Mouse (Mus musculus) kidney, postnatal 25 days (tissue): Measurements from ENCODE around the gene Alk.

Source experiments
- DNase-seq, 2 experiments: peaks; one replicate each; pipeline ENCODE4 v3.0.0; 2021; ENCODE audit warnings: mixed read lengths in 2 of 2

Gene Alk

GRCm38 (mm10) chr17:72009836-72010235, 594.6 kb downstream of the Alk start:
- no peak for DNase-seq

GRCm38 (mm10) chr17:72008389-72008788, 596.0 kb downstream of the Alk start:
- DNase-seq: no peak

- no peak for DNase-seq
Measured at GRCm38 (mm10) chr17:72005365-72005764, 599.1 kb downstream of the Alk start.

GRCm38 (mm10) chr17:71999527-72000482, 604.6 kb downstream of the Alk start:
- DNase-seq: no peak

- no peak for DNase-seq
Measured at GRCm38 (mm10) chr17:71997680-71998079, 606.7 kb downstream of the Alk start.

GRCm38 (mm10) chr17:71995539-71995938, 608.9 kb downstream of the Alk start:
- DNase-seq: peak in 1 of 2 experiments; percentile 61

- no peak for DNase-seq
Measured at GRCm38 (mm10) chr17:71994144-71994543, 610.3 kb downstream of the Alk start.

- no peak for DNase-seq
Measured at GRCm38 (mm10) chr17:71993011-71993410, 611.4 kb downstream of the Alk start.

- DNase-seq: no peak
Measured at GRCm38 (mm10) chr17:71991260-71991659, 613.2 kb downstream of the Alk start.

GRCm38 (mm10) chr17:71990176-71990720, 614.2 kb downstream of the Alk start:
- no peak for DNase-seq

- no peak for DNase-seq
Measured at GRCm38 (mm10) chr17:71988736-71989569, 615.5 kb downstream of the Alk start.

GRCm38 (mm10) chr17:71986998-71987397, 617.4 kb downstream of the Alk start:
- no peak for DNase-seq

GRCm38 (mm10) chr17:71986456-71986855, 618.0 kb downstream of the Alk start:
- DNase-seq: peak; percentile 59 to 75

- no peak for DNase-seq
Measured at GRCm38 (mm10) chr17:71981177-71981576, 623.2 kb downstream of the Alk start.

GRCm38 (mm10) chr17:71980518-71981145, 623.8 kb downstream of the Alk start:
- DNase-seq: no peak

GRCm38 (mm10) chr17:71979137-71979536, 625.3 kb downstream of the Alk start:
- no peak for DNase-seq

GRCm38 (mm10) chr17:71976661-71977060, 627.8 kb downstream of the Alk start:
- no peak for DNase-seq

- no peak for DNase-seq
Measured at GRCm38 (mm10) chr17:71973704-71974103, 630.7 kb downstream of the Alk start.

GRCm38 (mm10) chr17:71967356-71967755, 637.1 kb downstream of the Alk start:
- DNase-seq: no peak

GRCm38 (mm10) chr17:71965733-71966606, 638.5 kb downstream of the Alk start:
- DNase-seq: peak; percentile 72 to 82

GRCm38 (mm10) chr17:71964610-71965009, 639.8 kb downstream of the Alk start:
- no peak for DNase-seq

- DNase-seq: no peak
Measured at GRCm38 (mm10) chr17:71962746-71963145, 641.7 kb downstream of the Alk start.
